Mouse (Mus musculus) neutrophil, adult 83 days (primary cell): Measurements from ENCODE around the gene Mkrn3. TPM values are rescaled to one million over a fixed set of nuclear protein-coding genes. Genes with fewer than 3 reads are reported as not detected.

Experiments used
- total RNA-seq, 2 experiments: library from RNA; stranded (reverse); gene quantifications; one replicate each; pipeline ENCODE4 v1.2.4; 2023

Mkrn3 gene
- total RNA-seq = not detected

GRCm38 (mm10) chr7:62419493-62420360 lies at the start of gene Mkrn3:
TSS of gene Mkrn3 (minus strand) at chr7:62420139.

GRCm38 (mm10) chr7:62463878-62464755 lies 44.2 kb upstream of the Mkrn3 start, which contains the start of gene Peg12:
TSS of gene Peg12 (minus strand) at chr7:62464510.

GRCm38 (mm10) chr7:62376510-62377304 lies 43.2 kb downstream of the Mkrn3 start, which contains the start of gene Magel2:
TSS of gene Magel2 (plus strand) at chr7:62377010.

Other genes starting within 250 kb of the Mkrn3 start
- gene Ndn, start 73.6 kb downstream of the Mkrn3 start, total RNA-seq = not detected
- not detected for gene Magel2, start 43.1 kb downstream of the Mkrn3 start, total RNA-seq
- under 1 TPM; 0.64 to 0.79 TPM for gene Peg12, start 44.4 kb upstream of the Mkrn3 start, total RNA-seq